Mouse (Mus musculus) gastrocnemius, postnatal 10 days (tissue): ENCODE measurements around the gene Eif2ak2. TPM values are rescaled to one million over a fixed set of nuclear protein-coding genes. Genes with fewer than 3 reads are reported as not detected.

Source experiments
- DNase-seq: peaks from one replicate; pipeline ENCODE4 v3.0.0; 2021; ENCODE audit warnings: mixed read lengths
- long read RNA-seq, 2 experiments: library from polyadenylated mRNA; stranded (forward); transcript quantifications; one replicate each; pipeline ENCODE4 v2.0.0; 2021
- total RNA-seq, 2 experiments: library from RNA; stranded (reverse); gene quantifications; 2 replicates each; pipeline ENCODE4 v1.2.3; 2021

The Eif2ak2 gene
- total RNA-seq, result 1 to 10 TPM; 8.5 to 9.5 TPM
- long read RNA-seq, experiment 1, full-length matches to known transcripts, result 1 of 1 reads
- long read RNA-seq, experiment 1, partial matches to known transcripts, result 0 of 1 reads
- long read RNA-seq, experiment 1, other reads (novel, unspliced or antisense), result 0 of 1 reads
- long read RNA-seq, experiment 2, partial matches to known transcripts, result 0 of 1 reads
- long read RNA-seq, experiment 2, other reads (novel, unspliced or antisense), result 1 of 1 reads

DNA sequence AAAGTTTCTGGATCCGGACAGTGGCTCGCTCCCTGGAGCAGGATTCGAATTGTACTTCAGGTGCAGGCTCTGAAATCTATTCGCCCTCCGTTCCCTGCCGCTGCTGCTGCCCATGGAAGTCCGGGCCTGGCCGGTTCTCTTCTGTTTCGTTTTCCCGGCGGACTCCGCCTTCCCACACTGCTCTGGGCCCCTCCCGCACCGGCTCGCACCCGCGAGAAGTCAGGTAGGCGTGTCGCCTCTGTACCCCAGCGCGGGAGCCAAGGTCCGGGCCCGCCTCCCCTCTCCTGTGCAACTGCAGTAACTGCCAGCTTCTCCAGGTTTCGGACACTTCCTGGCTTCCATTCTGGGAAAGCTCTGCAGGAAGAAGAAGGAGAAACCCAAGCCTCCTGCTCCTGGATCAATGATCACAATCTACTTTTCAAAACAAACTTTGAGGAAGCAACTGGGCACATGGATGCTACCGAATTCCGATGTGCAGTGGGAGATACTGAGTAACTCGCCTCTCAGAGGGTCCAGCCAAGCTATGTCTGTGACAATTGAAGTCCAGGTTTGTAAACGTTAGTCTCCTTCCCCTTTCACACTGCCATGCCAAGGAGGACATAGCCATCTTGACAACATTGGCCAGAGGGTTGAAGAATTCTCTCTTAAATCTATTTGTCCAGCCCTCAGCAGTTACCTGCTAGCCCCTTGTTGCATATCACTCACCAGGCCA is at the start of gene Eif2ak2:
Eif2ak2 (minus strand) TSS at position 173 of the 712 bp plus-strand sequence.
- peak; percentile 81 for DNase-seq

DNA sequence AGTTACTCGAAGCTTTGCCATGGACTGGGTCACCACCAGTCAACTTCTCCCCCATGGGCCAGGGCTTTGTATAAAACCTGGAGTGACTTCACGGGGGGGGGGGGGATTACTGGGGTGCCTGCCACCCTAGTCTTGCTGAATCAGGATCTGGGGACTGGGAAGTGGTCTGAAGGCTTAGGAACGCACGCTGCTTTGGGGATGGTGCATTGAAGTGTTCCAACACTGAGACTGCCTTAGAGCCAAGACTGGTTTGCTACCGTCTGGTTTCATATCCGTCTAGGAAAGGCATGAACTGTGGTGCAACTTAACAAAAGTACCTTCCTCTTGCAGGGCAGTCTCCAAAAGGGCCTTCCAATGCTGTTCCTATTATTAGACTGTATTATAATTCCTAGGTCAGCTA is 35.3 kb upstream of the Eif2ak2 start:
- no peak for DNase-seq

GRCm38 (mm10) chr17:78916899-78917298 is 34.5 kb upstream of the Eif2ak2 start:
- DNase-seq, result no peak

DNA sequence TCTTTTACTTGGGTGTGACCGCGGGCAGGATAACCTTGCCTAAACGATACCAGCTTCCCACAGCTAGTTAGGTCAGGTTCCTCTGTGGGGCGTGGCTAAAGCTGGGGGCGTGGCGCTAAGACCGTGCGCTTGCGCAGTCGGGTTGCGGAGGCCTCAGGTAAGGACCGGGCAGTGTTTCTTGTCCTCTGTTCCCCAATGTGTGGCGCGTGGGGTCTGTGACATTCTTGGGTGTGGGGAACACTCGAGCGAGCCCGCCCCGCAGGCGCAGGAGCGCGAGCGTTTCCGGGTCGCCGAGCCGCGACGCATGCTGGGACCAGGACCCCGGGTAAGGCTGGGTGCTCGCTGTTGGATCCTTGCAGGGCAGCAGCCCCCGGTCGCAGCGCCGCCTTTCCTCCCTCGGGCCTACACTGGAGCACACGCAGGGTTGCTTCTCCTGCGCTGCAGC is 34.0 kb upstream of the Eif2ak2 start, which contains the start of gene Cebpzos:
Cebpzos (plus strand) TSS at position 132 of the 445 bp plus-strand sequence.
- peak; percentile 74 for DNase-seq

DNA sequence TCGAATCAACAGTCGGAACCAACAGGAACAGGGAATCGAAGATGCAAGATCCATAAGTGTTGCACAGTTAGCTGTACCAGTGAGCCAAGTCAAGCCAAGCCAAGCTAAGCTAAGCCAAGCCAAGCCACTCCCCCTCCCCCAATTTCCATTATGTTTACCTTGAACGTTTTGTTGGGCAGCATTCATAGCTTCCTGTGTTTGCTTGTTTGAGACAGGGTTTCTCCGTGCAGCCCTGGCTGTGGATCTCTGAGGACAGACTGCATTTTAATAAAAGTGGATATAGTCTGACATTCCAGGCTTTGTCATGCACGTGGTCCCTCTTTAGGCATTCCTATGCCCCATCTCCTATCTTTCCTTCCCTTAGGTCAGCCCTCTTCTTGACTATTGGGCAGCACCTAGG is 33.4 kb upstream of the Eif2ak2 start:
- DNase-seq, result no peak

DNA sequence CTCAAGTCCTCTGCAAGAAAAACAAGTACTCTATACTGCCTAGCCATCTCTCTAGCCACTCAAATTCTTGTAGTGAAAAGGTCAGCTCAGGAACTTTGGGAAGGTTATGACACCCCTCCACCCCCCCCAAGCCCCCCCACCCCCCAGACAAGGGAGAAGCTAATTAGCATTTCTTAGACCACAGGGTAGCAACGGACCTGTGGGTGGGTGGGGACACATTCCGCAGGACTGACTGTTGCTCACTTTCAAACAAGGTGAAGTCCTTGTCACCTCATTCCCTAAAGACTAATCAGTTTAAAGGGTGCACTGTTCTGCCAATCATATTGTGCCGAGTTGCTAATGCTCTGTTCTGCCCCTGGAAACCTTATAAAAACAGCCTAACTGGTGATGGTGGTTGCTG is 31.5 kb upstream of the Eif2ak2 start:
- DNase-seq, result no peak

GRCm38 (mm10) chr17:78912861-78913281 is 30.5 kb upstream of the Eif2ak2 start:
- no peak for DNase-seq

DNA sequence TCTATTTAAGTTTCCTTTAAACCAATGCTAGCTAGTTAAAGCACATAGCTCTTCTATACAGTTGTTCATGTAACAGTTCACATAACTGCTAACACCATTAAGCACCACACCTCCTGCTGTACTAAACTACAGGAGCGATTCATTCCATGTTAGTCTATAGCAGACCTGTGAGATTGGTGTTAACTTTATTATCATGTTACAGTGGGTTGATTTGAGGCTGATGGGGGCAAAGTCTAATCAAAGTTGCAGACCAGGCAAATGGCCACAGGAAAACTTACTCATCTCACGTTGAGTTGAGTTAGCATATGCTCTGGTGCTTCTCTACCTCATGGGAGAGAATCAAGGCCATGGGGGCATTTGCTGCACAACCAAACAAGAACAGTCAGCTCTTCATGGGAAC is 27.0 kb upstream of the Eif2ak2 start:
- DNase-seq, result no peak

DNA sequence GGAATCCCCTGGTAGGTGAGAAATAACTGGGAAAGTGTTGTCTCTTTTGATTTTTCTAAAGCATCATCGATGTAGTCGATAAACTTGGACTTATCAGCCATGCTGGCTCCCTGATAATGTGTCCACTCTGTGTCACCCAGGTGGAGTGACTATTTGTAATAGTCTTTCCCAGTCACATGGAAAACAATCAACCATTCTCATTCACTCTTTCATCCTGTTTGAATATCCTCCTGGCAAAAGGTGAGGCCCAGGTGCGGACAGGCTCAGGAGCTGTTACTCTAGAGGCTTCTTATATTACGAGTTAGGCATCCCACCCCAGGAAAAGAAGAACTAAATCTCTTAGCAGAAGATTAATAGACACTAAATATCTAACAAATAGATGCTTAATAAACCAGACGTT is 24.5 kb upstream of the Eif2ak2 start, which contains the start of gene Sult6b1:
Sult6b1 (minus strand) TSS at position 101 of the 400 bp plus-strand sequence.
- no peak for DNase-seq

DNA sequence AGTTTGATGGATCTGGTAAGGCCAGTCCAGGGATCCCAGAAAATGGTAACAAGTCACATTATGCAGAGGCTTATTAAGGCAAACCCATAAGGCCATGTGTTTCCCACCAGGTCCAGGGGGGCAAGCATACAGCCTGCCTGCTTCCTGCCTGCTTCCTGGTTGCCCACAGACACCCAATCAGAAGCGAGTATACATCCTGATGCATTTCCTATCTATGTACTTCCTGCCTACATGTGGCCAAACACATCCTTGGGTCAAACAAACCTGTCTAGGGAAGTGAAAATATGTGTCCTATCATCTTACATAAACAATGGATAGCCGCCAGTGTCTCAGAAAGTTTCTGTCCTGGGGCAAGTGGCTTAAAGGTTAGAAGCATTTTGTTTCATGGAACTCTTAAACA is 20.8 kb upstream of the Eif2ak2 start:
- no peak for DNase-seq

GRCm38 (mm10) chr17:78895394-78895793 is 13.0 kb upstream of the Eif2ak2 start:
- peak; percentile 54 for DNase-seq

DNA sequence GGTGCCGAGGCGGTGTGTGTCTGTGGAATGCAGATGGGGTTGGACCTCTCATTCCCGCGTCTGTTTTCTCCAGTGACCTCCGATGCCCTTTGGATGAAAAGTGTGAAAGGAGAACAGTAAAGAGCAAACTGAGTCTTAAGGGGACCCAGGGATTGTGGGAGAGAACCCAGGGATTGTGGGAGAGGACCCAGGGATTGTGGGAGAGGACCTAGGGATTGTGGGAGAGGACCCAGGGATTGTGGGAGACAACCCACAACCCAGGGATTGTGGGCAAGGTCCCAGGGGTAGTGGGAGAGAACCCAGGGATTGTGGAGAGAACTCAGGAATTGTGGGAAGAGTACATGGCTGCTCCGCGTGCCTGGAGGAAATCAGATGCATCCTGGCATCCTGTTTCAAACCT is 12.6 kb upstream of the Eif2ak2 start:
- DNase-seq, result no peak

DNA sequence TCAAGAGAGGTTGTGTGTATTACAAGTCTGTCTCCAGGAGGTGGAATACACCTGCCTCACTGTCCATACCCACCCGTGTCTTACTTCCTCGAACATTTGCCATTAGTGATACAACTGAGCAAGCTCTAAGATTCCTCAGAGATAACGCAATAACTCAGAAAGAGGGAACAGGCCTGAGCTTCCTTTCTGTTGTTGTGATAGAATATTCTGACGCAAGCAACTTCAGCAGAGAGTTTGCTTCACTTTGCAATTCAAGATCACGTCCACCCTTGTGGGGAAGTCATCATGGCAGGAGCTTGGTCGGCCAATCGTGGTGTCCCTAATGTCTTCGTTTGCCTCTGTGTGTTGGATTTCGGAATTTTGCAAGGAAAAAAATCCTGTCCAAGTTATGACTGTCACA is 8.6 kb upstream of the Eif2ak2 start:
- DNase-seq, result no peak

DNA sequence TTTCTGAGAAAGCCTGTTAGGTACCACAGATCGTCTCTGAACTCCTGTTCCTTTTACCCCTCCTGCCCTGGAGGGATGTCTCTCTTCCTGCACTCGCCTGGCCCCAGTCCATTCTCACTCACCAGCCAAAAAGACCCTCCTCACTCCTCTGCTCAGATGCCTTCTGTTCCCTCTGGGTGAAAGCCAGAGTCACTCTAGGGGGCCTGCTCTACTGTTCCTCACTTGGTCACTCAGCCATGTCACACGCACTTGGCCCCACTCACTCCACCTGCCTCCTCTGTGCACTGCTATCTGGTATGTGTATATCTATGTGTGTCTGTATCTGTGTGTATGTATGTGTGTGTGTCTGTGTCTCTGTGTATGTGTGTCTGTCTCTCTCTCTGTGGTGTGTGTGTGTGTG is 6.8 kb upstream of the Eif2ak2 start:
- no peak for DNase-seq

GRCm38 (mm10) chr17:78888554-78888953 is 6.2 kb upstream of the Eif2ak2 start:
- DNase-seq, result no peak

- no peak for DNase-seq
These were observed 3.1 kb upstream of the Eif2ak2 start for GRCm38 (mm10) chr17:78885286-78886065.

DNA sequence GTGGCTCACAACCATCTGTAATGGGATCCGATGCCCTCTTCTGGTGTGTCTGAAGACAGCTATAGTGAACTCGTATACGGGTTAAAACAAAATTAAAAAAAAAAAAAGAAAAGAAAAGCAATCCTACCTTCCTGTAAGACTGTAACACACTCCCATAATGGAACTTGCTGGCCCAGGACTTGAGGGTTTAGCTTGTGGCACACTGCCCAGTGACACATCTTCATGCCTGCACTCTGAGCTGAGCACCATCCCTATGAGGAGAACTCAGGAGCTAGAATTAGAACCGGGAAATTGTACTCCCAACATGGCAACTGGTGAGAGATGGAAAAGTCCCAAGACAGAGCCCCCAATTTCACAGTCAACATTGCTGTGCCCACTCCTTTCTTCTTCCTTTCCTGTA is 918 bp upstream of the Eif2ak2 start:
- no peak for DNase-seq

DNA sequence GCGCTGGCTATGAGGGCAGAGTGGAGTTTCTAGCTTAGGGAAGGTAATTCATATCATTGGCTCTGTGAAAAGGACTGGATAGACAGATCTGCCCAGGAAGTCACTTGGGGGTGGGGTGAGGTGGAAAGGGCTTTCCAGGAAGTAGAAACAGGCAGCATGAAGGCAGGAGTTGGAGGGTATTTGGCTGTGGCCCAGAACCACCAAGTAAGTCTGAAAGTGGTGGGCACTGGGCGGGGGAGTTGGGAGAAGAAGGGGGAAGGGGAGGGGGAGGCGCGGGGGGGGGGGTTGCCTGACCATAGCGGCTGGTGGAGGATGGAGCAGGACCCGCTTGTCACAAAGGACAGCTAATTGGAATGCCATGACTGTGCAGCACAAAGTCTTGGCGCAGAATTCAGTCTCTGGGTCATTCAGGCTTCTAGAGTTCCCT is 482 bp downstream of the Eif2ak2 start:
- no peak for DNase-seq

GRCm38 (mm10) chr17:78873886-78874285 is 8.5 kb downstream of the Eif2ak2 start:
- no peak for DNase-seq

GRCm38 (mm10) chr17:78856243-78856642 is 26.1 kb downstream of the Eif2ak2 start:
- DNase-seq, result no peak

DNA sequence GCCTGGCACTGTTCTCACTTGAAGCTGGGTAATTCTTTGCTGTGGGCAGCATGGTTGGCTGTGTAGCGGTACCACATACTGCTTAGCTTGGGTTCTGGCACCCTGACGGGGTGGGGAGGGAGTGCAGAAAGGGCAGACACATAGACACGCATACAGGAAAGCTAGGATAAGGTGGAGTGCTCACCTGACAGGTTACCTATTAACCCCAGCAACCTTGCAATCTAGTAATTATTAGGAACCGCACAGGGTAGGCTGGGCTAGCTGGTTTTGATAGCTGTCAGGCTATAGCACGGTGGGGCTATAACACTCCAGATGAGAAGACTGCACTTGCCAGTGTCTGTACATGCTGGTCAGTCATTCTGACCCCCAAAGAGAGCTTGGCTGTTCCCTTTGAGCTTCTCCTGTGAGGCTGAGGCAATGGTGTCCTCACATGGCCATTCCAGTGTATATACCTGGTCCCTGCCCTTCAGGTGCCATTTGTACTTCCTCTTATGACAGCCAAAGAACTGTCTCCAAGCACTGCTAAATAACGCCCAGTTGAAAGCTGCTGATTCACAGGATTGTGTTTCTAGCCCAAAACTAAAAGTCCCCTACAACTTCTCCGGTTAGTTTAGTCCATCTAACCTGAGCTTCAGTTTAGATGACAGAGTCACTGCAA is 40.0 kb downstream of the Eif2ak2 start:
- DNase-seq, result no peak

- no peak for DNase-seq
These were observed 46.3 kb downstream of the Eif2ak2 start for GRCm38 (mm10) chr17:78836056-78836455.
